8 mouse cellular contexts compared by ENCODE assay signal in genomic region chr3:41563997-41564396, GRCm38 (mm10). TPM values are rescaled to one million over a fixed set of nuclear protein-coding genes. Genes with fewer than 3 reads are reported as not detected.
DNase-seq lines count a peak whose midpoint lies in the region; ATAC-seq and TF ChIP-seq lines count a peak whose summit lies in the region.

No protein-coding gene starts in this region.

- TF ChIP-seq POLR2A in cortical plate, adult 2 months (IDR thresholded peaks at IDR 0.05; ENCODE audit: extremely low read depth, insufficient read depth, low read length), result no peak

- H3K4me2 ChIP-seq in kidney, postnatal 0 days (ENCODE audit: low read length), result peak overlapping the region; percentile 80
- H3K4me2 ChIP-seq in lung, postnatal 0 days (replicated peaks; ENCODE audit: low read depth, low read length), result peak overlapping the region; percentile 100

- no peaks in the 10 kb centered on the region for H3K36me3 ChIP-seq in kidney, postnatal 0 days (ENCODE audit: insufficient read depth, low read length)
- H3K36me3 ChIP-seq in hindbrain, embryonic 10.5 days, result no peaks in the 10 kb centered on the region
- no peaks in the 10 kb centered on the region for H3K36me3 ChIP-seq in lung, postnatal 0 days (ENCODE audit: insufficient read depth, low read length)

- ATAC-seq in kidney, postnatal 0 days (replicated peaks; ENCODE audit: low FRiP score, low read depth), result no peak
- ATAC-seq in lung, postnatal 0 days, result no peak

- peak overlapping the region; percentile 88 for H3K9ac ChIP-seq in kidney, postnatal 0 days (ENCODE audit: low read depth, low read length)
- H3K9ac ChIP-seq in lung, postnatal 0 days (replicated peaks; ENCODE audit: low read depth), result peak overlapping the region; percentile 64

- no peak for TF ChIP-seq EP300 in lung, postnatal 0 days (IDR thresholded peaks at IDR 0.05)

- H3K9me3 ChIP-seq in kidney, postnatal 0 days (replicated peaks; ENCODE audit: low read length), result no peaks in the 10 kb centered on the region
- no peaks in the 10 kb centered on the region for H3K9me3 ChIP-seq in hindbrain, embryonic 10.5 days
- no peaks in the 10 kb centered on the region for H3K9me3 ChIP-seq in lung, postnatal 0 days (ENCODE audit: low read length)

- under 1% methylated on average over 7 of the region's 7 CpGs for WGBS in kidney, postnatal 0 days
- under 1% methylated on average over 7 of the region's 7 CpGs for WGBS in hindbrain, embryonic 10.5 days
- WGBS in lung, postnatal 0 days, result under 1% methylated on average over 7 of the region's 7 CpGs

- DNase-seq in kidney, postnatal 0 days (ENCODE audit: low spot score), result no peak
- DNase-seq in kidney, adult 11 months, result no peak
- peak; percentile 40 for DNase-seq in hindbrain, embryonic 10.5 days (ENCODE audit: low spot score)
- DNase-seq in lung, postnatal 0 days (ENCODE audit: low spot score), result no peak
- DNase-seq in thymus, postnatal 0 days (ENCODE audit: low spot score), result peak; percentile 26
- no peak for DNase-seq in urinary bladder, postnatal 10 days (ENCODE audit: low spot score)
- no peak for DNase-seq in urinary bladder, postnatal 36 days (ENCODE audit: low spot score in 2 of 2)

- H3K4me3 ChIP-seq in kidney, postnatal 0 days (replicated peaks; ENCODE audit: low read depth, low read length), result peak overlapping the region; percentile 67
- H3K4me3 ChIP-seq in cortical plate, adult 2 months (ENCODE audit: insufficient read depth, low read length), result peak overlapping the region; percentile 72
- H3K4me3 ChIP-seq in hindbrain, embryonic 10.5 days, result peak overlapping the region; percentile 83
- H3K4me3 ChIP-seq in lung, postnatal 0 days (ENCODE audit: low read depth, low read length), result peak overlapping the region; percentile 47

- H3K27ac ChIP-seq in kidney, postnatal 0 days, result peak overlapping the region; percentile 97
- H3K27ac ChIP-seq in cortical plate, adult 2 months (ENCODE audit: insufficient read depth, low read length), result peak overlapping the region; percentile 49
- peak overlapping the region; percentile 98 for H3K27ac ChIP-seq in hindbrain, embryonic 10.5 days
- peak overlapping the region; percentile 88 for H3K27ac ChIP-seq in lung, postnatal 0 days (ENCODE audit: low read length)

- no peaks in the 10 kb centered on the region for H3K27me3 ChIP-seq in kidney, postnatal 0 days (ENCODE audit: insufficient read depth, low read length)
- no peaks in the 10 kb centered on the region for H3K27me3 ChIP-seq in hindbrain, embryonic 10.5 days (ENCODE audit: insufficient read depth, poor library complexity, severe bottlenecking)
- H3K27me3 ChIP-seq in lung, postnatal 0 days (replicated peaks; ENCODE audit: insufficient read depth, low read length), result 0 out of 2 replicates have a peak, but pooled peaks cover 4% of the 10 kb centered on the region

- TF ChIP-seq CTCF in kidney, postnatal 0 days (IDR thresholded peaks at IDR 0.05; ENCODE audit: low read depth), result no peak
- no peak for TF ChIP-seq CTCF in cortical plate, adult 2 months (IDR thresholded peaks at IDR 0.05; ENCODE audit: extremely low read depth, insufficient read depth, low read length)
- no peak for TF ChIP-seq CTCF in lung, postnatal 0 days (IDR thresholded peaks at IDR 0.05)

- H3K4me1 ChIP-seq in kidney, postnatal 0 days (replicated peaks; ENCODE audit: insufficient read depth, low read length), result no peaks in the 10 kb centered on the region
- H3K4me1 ChIP-seq in cortical plate, adult 2 months (ENCODE audit: control insufficient read depth, insufficient read depth, low read length), result no peaks in the 10 kb centered on the region
- H3K4me1 ChIP-seq in hindbrain, embryonic 10.5 days (replicated peaks), result peaks cover 39% of the 10 kb centered on the region
- 0 out of 2 replicates have a peak, but pooled peaks cover 9% of the 10 kb centered on the region for H3K4me1 ChIP-seq in lung, postnatal 0 days (ENCODE audit: insufficient read depth, low read depth, low read length)

RNA-seq across cellular contexts. Expression of gene Jade1, which starts 8.5 kb away (rescaled TPM):
- 25.4 and 25.8 TPM in 2 replicates for polyA plus RNA-seq in kidney, postnatal 0 days (2015; fragmentation: Nextera tagmentation; extraction: Ambion mirVana)
- polyA plus RNA-seq in cortical plate, adult 2 months (2012; rRNA removed), result 30.4 and 30.9 TPM in 2 replicates
- polyA plus RNA-seq in hindbrain, embryonic 10.5 days (2016; fragmentation: Nextera tagmentation; extraction: Ambion mirVana), result 12.2 and 19.1 TPM in 2 replicates
- 6.0 and 7.7 TPM in 2 replicates for polyA plus RNA-seq in lung, postnatal 0 days (2015; fragmentation: Nextera tagmentation; extraction: Ambion mirVana)
- 19.8 and 20.1 TPM in 2 replicates for polyA plus RNA-seq in thymus, postnatal 0 days (2015; fragmentation: Nextera tagmentation; extraction: Ambion mirVana)

Comparison
In these comparisons a context has a peak if more than half of its experiments do, and no peak if none do; other contexts are left out.
1. DNase-seq: peak in hindbrain, embryonic 10.5 days (single experiment) and thymus, postnatal 0 days (single experiment); none in kidney, postnatal 0 days (single experiment), kidney, adult 11 months (single experiment), lung, postnatal 0 days (single experiment), urinary bladder, postnatal 10 days (single experiment) and urinary bladder, postnatal 36 days (0 of 2).
2. Peak in every context shown above with its lines, with median percentiles within 50 percentile points of each other: H3K27ac ChIP-seq and H3K4me3 ChIP-seq.